Mouse (Mus musculus) gastrocnemius, postnatal 25 days (tissue): ENCODE measurements at regions not wholly inside any gene's neighbourhood (a gene's known extent, or its start where the extent isn't known, plus 50 kb on each side); places are given as distances from the start of the nearest gene placed in this dataset.

Experiments used
- DNase-seq: peaks from one replicate; pipeline ENCODE4 v3.0.0; 2022

DNA sequence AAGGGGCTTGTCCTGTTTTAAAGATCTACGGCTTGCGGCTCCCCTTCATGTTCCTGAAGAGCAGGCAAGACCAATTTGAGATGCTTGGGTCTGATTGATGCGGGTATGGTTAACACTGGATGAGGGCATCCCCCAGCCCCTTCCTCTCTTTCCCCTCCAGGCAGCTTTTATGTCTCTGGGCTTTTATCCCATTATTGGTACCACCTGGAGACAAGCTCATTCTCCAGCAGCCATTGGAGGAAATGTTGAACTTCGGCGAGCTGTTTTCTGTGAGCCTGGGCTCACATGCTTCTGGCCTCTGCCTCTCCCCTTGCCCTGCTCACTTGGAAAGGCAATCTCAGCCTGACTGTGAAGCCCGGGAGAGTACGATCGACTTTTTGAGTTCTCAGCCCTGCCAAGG, 738.7 kb downstream of the Vrk1 start:
- no peak for DNase-seq

DNA sequence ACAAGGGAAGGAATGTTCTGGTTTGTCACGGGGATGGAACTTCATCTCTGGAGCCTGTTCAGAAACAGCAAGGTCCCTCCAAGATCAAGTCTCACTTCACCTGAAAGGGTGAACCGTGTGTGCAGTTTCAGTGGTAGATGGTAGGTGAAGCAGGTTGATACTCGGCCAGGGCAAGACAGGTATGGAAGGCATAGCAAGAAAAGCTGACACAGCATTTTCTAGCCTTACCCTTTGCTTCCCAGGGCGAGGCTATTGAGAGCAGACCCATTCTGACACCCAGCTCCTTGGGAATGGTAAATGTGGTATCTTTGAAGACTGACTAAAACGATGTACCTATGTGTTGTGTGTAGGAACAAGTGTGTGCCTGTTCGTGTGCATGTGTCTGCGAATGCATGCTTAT, 724.9 kb upstream of the 3110018I06Rik start:
- DNase-seq: no peak

GRCm38 (mm10) chr12:106764516-106764915, 723.9 kb upstream of the 3110018I06Rik start:
- DNase-seq: no peak

DNA sequence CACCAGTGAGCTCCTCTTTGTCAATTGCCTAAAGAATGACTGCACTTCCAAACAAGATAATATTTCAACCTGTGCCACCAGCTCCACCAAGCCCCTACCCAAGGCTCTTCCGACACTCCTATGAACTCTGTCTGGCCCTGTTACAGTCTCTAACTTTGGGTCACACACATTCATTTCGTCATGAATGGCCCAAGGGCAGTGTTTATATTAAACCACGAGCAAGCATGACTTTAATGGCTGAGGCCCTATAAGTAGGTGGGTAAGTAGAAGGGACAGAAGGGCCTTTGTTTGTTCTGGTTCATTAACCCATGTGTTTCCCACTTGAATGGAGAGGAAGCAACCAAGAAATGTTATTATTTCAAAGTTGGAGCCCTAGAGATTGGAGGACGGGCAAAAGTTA, 714.9 kb upstream of the 3110018I06Rik start:
- no peak for DNase-seq

DNA sequence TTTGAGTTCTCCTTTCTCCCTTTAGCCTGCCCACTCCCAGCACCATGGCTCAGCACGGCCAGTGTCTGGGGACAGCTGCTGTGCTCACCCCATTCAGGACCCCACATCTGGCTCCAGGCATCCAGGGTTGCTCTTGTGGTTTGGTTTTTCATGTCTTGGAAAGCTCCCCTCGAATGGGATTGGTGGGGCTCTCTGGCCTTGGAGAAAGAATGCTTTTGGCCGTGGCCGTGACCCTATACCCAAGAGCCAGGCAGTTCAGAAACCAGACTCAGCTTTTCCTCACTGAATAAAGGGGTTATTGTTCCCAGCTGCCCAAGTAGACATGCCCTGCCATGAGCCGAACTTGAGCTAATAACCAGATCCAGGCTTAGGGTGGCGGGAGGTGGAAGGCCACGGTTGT, 691.8 kb upstream of the 3110018I06Rik start:
- no peak for DNase-seq

DNA sequence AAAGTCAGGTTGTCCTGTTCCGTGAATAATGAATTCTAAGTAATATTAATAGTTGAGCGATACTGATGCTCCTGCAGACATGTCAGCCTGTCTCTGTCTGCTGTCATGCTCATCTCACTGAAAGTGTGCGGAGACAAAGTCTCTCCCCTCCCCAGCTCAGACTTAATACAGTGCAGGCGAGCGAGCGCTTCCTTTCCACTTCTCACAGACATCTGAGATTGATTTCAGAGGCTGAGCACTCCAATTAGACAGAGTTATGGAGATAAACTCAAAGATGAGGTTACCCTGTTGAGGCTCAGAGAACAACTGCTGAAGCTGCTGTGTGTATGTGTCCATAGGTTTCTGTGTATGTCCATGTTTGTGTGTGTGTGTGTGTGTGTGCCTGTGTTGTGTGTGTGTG, 668.7 kb upstream of the 3110018I06Rik start:
- DNase-seq: no peak

- no peak for DNase-seq
Measured at GRCm38 (mm10) chr12:106822311-106822710, 666.1 kb upstream of the 3110018I06Rik start.

GRCm38 (mm10) chr12:106828542-106828941, 659.9 kb upstream of the 3110018I06Rik start:
- no peak for DNase-seq

DNA sequence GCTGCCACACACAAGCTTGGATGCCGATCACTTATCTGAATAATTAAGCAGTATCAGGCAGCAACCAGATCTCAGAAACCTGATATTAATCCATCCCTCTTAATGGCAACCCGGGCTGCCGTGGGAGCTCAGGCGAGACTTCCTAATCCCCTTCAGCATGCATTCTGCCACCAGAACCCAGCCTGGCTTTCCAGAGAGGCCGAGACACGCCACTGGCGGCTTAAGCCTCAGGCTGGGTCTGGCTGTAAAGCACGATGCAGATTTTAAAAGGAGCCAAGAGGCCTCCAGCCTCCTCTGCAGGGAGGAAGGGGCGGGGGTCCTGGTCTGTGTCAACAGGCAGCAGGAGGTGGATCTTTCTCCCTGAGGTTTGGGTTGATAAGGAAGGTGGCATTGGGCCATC, 659.1 kb upstream of the 3110018I06Rik start:
- no peak for DNase-seq

DNA sequence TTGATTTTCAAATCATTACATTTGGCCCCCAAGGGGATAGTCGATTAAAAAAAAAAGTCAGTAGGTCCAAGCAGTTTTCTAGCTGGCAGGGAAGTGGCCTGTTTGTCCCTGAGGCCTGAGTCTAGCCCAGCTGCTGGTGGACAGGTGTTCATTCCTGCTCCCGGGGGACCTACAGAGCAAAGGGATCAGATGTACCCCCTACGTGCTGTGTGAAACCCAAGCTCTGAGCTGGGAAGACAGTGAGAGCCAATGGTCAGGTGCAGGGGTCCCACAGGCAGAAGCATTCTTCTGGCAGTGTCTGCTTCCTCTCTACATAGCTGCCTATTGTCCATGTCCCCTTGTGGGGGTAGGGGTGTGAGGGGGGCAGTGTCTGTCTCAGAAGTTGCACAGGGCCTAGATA, 653.2 kb upstream of the 3110018I06Rik start:
- no peak for DNase-seq

- no peak for DNase-seq
Measured at GRCm38 (mm10) chr12:106839618-106840017, 648.8 kb upstream of the 3110018I06Rik start.

DNA sequence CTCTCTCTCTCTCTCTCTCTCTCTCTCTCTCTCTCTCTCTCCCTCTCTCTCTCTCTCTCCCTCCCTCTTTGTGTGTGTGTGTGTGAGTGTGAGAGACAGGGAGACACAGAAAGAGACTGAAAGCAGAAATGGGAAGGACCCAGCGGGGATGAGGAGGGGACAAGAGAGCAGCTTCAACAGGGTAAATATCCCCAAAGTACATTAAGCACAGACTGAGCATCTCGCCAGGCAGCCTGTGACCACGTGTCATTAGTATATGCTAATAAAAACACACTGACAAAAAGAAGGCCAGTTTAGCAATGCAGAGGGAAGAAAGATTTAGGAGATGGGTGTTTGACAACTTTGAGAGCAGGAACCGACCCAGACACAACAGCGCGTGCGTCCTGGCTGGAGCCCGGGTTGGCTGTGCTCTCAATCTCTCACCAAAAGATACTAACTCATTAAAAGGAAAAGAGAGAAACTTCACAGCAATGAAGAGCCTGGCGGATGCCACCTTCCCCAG, 648.2 kb upstream of the 3110018I06Rik start:
- no peak for DNase-seq

- no peak for DNase-seq
Measured at GRCm38 (mm10) chr12:106841996-106842395, 646.4 kb upstream of the 3110018I06Rik start.

GRCm38 (mm10) chr12:106842396-106842795, 646.0 kb upstream of the 3110018I06Rik start:
- DNase-seq: no peak

- no peak for DNase-seq
Measured at GRCm38 (mm10) chr12:106851666-106852065, 636.8 kb upstream of the 3110018I06Rik start.

GRCm38 (mm10) chr12:106852736-106853135, 635.7 kb upstream of the 3110018I06Rik start:
- no peak for DNase-seq

DNA sequence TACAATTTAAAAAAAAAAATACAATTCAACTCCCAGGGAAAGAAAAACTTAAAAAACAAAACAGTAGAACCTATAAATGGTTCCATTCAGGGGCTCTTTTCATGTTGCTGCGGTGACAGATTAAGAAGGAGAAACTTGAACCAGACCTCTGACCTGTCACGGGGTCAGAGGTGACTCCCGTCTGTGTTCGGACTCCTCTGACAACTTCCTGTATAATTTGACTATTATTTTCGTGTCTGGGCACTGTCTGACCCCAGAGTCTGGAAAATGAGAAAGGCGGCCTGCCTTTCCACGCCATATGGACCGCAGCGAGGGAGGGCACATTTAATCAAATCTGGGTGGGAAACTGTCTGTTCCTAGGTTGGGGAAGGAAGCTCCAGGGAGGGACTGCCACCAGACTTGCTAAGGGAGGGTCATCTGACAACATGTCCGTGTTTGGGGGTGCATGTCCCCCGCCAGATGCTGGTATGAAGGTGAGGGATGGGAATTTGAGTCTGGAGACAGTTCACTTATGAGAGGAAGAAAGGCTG, 634.7 kb upstream of the 3110018I06Rik start:
- no peak for DNase-seq

- DNase-seq: no peak
Measured at GRCm38 (mm10) chr12:106855520-106855919, 632.9 kb upstream of the 3110018I06Rik start.

- no peak for DNase-seq
Measured at GRCm38 (mm10) chr12:106861638-106862037, 626.8 kb upstream of the 3110018I06Rik start.

DNA sequence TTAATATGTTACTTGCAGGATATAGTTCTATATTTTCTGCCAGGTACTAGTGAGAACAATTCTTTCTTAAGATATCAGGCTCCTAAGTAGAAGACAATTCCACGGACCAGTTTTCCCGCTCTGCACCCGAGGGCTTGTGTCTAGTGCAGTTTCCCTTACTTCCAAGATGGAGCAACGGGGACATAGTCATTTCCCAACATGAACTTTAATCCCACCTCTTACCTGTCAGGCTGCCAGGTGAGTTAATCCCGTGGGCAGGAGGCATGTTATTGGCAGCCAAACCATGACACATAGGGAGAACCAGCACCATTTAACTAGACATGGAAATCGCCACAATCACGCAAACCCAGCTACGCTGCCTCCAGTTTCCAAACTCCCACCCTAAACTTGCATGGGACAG, 624.4 kb upstream of the 3110018I06Rik start:
- DNase-seq: no peak

- DNase-seq: no peak
Measured at GRCm38 (mm10) chr12:106868036-106868435, 620.4 kb upstream of the 3110018I06Rik start.

GRCm38 (mm10) chr12:106871481-106871880, 617.0 kb upstream of the 3110018I06Rik start:
- DNase-seq: no peak

DNA sequence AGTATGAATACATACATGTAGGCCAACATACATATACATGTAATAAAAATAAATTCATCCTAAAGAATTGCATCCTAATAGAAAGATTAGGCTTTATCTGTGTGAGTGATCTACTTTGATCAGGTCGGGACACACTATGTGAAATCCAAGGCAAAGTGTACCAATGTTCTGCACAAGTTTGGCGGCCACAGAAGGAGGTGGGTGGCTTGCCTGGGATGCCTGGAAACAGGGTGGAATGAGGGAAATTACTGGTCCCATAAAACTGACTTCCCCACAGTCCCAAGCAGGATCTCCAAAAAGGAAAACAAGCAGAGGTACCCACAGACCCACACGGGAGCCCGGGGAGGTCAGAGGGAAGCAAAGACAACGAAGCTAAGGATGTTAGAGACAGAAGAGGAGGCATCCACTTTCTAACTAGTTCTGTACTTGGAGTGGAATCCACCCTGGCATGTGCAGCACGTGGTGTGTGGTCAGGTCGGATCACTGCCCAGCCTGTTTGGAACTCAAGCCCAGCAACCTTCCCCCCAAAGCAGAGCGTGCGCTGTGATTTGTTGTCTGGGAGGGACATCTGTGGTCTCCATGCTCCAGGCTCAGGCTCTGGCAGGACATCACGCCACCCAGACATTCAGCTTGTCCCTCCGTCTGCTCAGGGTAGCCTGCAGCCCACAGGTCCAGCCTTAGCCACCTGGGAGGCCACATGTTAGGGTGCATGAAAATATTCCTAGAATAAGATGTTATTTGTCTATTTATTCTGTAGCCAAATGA, 615.3 kb upstream of the 3110018I06Rik start:
- DNase-seq: no peak

DNA sequence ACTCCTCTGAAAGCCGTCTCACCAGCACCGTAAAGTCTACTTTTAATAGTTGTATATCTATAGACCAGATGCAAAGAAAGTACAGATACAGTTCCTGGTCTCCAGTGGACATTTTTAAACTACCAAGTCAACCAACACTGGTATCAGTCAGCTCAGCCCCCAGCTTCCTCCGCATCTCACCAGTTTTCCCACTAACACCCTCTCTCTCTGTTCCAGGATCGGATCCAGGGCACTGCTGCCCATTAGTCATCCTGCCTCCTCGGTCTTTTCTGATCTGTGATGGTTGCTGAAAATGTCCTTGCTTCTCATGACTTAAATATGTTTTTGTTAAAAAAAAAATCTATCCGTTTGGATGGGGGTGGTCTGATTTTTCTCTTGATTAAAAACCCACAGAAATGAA, 598.1 kb upstream of the 3110018I06Rik start:
- DNase-seq: no peak
